Mouse (Mus musculus) embryonic facial prominence, embryonic 13.5 days (tissue): Measurements from ENCODE around the gene Cpb1. TPM values are rescaled to one million over a fixed set of nuclear protein-coding genes. Genes with fewer than 3 reads are reported as not detected.

ENCODE experiments used
- ATAC-seq: fragments of 200-750 bp; cut with Nextera tagmentation; 2 replicates; pipeline ENCODE4 v1.8.0; 2017; ENCODE audit warnings: low read depth; ENCODE audit not compliant: insufficient number of reproducible peaks, insufficient read depth, low FRiP score, low TSS enrichment
- H3K27ac ChIP-seq: fragments of 300-500 bp; sonication (generic); 2 replicates; pipeline ENCODE4 v1.5.1; 2015; ENCODE audit warnings: moderate library complexity, mild to moderate bottlenecking, inconsistent platforms
- H3K27me3 ChIP-seq: fragments of 300-500 bp; sonication (generic); 2 replicates; pipeline ENCODE4 v1.6.1; 2015; ENCODE audit warnings: mild to moderate bottlenecking, inconsistent platforms
- H3K36me3 ChIP-seq: fragments of 300-500 bp; sonication (generic); 2 replicates; pipeline ENCODE4 v1.6.1; 2015; ENCODE audit warnings: mild to moderate bottlenecking, inconsistent platforms
- H3K4me1 ChIP-seq: fragments of 300-500 bp; sonication (generic); 2 replicates; pipeline ENCODE4 v1.6.1; 2015; ENCODE audit warnings: inconsistent platforms
- H3K4me2 ChIP-seq: fragments of 300-500 bp; sonication (generic); 2 replicates; pipeline ENCODE4 v1.6.1; 2015; ENCODE audit warnings: moderate library complexity, mild to moderate bottlenecking, inconsistent platforms
- H3K4me3 ChIP-seq: fragments of 300-500 bp; sonication (generic); 2 replicates; pipeline ENCODE4 v1.5.1; 2015; ENCODE audit warnings: mild to moderate bottlenecking, inconsistent platforms
- H3K9ac ChIP-seq: fragments of 300-500 bp; sonication (generic); 2 replicates; pipeline ENCODE4 v1.6.1; 2015; ENCODE audit warnings: mild to moderate bottlenecking, inconsistent platforms
- H3K9me3 ChIP-seq: fragments of 300-500 bp; sonication (generic); 2 replicates; pipeline ENCODE4 v1.6.1; 2016; ENCODE audit warnings: inconsistent platforms
- WGBS: fragments of 180-500 bp; shearing (Covaris S2); methylation state at CpG from one replicate; pipeline ENCODE4 v1.1.7; 2015; ENCODE audit warnings: mixed read lengths; 5-methylcytosine and 5-hydroxymethylcytosine counted together
- microRNA-seq: library from miRNA; unstranded; fragments of <30 nt; microRNA quantifications from one replicate; pipeline ENCODE4, GENCODE M21; 2016
- polyA plus RNA-seq: library from polyadenylated mRNA; unstranded; fragments of >200 nt; fragmentation: Nextera tagmentation; extraction: Ambion mirVana; gene quantifications from 2 replicates; pipeline ENCODE4 v1.2.1, GENCODE M21; 2015

The Cpb1 gene
- polyA plus RNA-seq, 1 experiment from 2014 or later = not detected

GRCm38 (mm10) chr3:20243913-20244312, 31.6 kb downstream of the Cpb1 start:
- no peak overlapping the region for H3K27ac ChIP-seq
- H3K27me3 ChIP-seq = no peaks in the 10 kb centered on the region
- H3K9ac ChIP-seq = no peak overlapping the region
- no peak overlapping the region for H3K4me2 ChIP-seq
- no peaks in the 10 kb centered on the region for H3K4me1 ChIP-seq
- H3K36me3 ChIP-seq = no peaks in the 10 kb centered on the region
- no peaks in the 10 kb centered on the region for H3K9me3 ChIP-seq
- no peak for ATAC-seq
- no peak overlapping the region for H3K4me3 ChIP-seq
- WGBS = 88% methylated on average over 1 of the region's 1 CpGs

GRCm38 (mm10) chr3:20242050-20242449, 33.5 kb downstream of the Cpb1 start, which contains the start of gene Cpa3:
TSS of gene Cpa3 (minus strand) at chr3:20242181.
- H3K4me3 ChIP-seq = no peak within 1 kb of the TSS
- 76% methylated on average over 3 of the region's 3 CpGs for WGBS
- no peak within 1 kb of the TSS for H3K4me2 ChIP-seq
- no peaks in the 10 kb centered on the region for H3K4me1 ChIP-seq
- no peaks in the 10 kb centered on the region for H3K9me3 ChIP-seq
- no peak within 1 kb of the TSS for H3K9ac ChIP-seq
- H3K27me3 ChIP-seq = no peaks in the 10 kb centered on the region
- H3K27ac ChIP-seq = no peak within 1 kb of the TSS
- no peak for ATAC-seq
- no peaks in the 10 kb centered on the region for H3K36me3 ChIP-seq

GRCm38 (mm10) chr3:20239741-20240140, 35.8 kb downstream of the Cpb1 start:
- Histone ChIP-seq H3K4me2 (no peak overlapping the region), H3K4me3 (no peak overlapping the region), H3K36me3 (no peaks in the 10 kb centered on the region), H3K27me3 (no peaks in the 10 kb centered on the region), H3K9ac (no peak overlapping the region), H3K27ac (no peak overlapping the region), H3K9me3 (no peaks in the 10 kb centered on the region), H3K4me1 (no peaks in the 10 kb centered on the region)
- 81% methylated on average over 3 of the region's 3 CpGs for WGBS
- ATAC-seq = no peak

GRCm38 (mm10) chr3:20236965-20237364, 38.6 kb downstream of the Cpb1 start:
- H3K4me3 ChIP-seq = no peak overlapping the region
- H3K4me1 ChIP-seq = no peaks in the 10 kb centered on the region
- no peaks in the 10 kb centered on the region for H3K36me3 ChIP-seq
- no peaks in the 10 kb centered on the region for H3K9me3 ChIP-seq
- H3K27ac ChIP-seq = no peak overlapping the region
- H3K4me2 ChIP-seq = no peak overlapping the region
- ATAC-seq = no peak
- no peaks in the 10 kb centered on the region for H3K27me3 ChIP-seq
- WGBS = 75% methylated on average over 1 of the region's 1 CpGs
- no peak overlapping the region for H3K9ac ChIP-seq

- Histone ChIP-seq H3K9ac (no peak overlapping the region), H3K4me1 (no peaks in the 10 kb centered on the region), H3K9me3 (no peaks in the 10 kb centered on the region), H3K27me3 (no peaks in the 10 kb centered on the region), H3K4me3 (no peak overlapping the region), H3K36me3 (no peaks in the 10 kb centered on the region), H3K4me2 (no peak overlapping the region), H3K27ac (no peak overlapping the region)
- 87% methylated on average over 1 of the region's 1 CpGs for WGBS
- ATAC-seq = no peak
Measured at GRCm38 (mm10) chr3:20229027-20229426, 46.5 kb downstream of the Cpb1 start.

- no peak overlapping the region for H3K4me2 ChIP-seq
- H3K27ac ChIP-seq = no peak overlapping the region
- H3K4me1 ChIP-seq = no peaks in the 10 kb centered on the region
- no peaks in the 10 kb centered on the region for H3K27me3 ChIP-seq
- ATAC-seq = no peak
- H3K9ac ChIP-seq = no peak overlapping the region
- WGBS = 72% methylated on average over 2 of the region's 2 CpGs
- no peaks in the 10 kb centered on the region for H3K36me3 ChIP-seq
- H3K4me3 ChIP-seq = no peak overlapping the region
- no peaks in the 10 kb centered on the region for H3K9me3 ChIP-seq
Measured at GRCm38 (mm10) chr3:20225429-20225828, 50.1 kb downstream of the Cpb1 start.

- no peak overlapping the region for H3K27ac ChIP-seq
- no peak overlapping the region for H3K4me3 ChIP-seq
- no peaks in the 10 kb centered on the region for H3K4me1 ChIP-seq
- ATAC-seq = no peak
- no peaks in the 10 kb centered on the region for H3K27me3 ChIP-seq
- 89% methylated on average over 9 of the region's 9 CpGs for WGBS
- no peak overlapping the region for H3K9ac ChIP-seq
- no peaks in the 10 kb centered on the region for H3K36me3 ChIP-seq
- no peak overlapping the region for H3K4me2 ChIP-seq
- no peaks in the 10 kb centered on the region for H3K9me3 ChIP-seq
Measured at GRCm38 (mm10) chr3:20222926-20223698, 52.4 kb downstream of the Cpb1 start.

- Histone ChIP-seq H3K27me3 (no peaks in the 10 kb centered on the region), H3K36me3 (no peaks in the 10 kb centered on the region), H3K9me3 (no peaks in the 10 kb centered on the region), H3K27ac (no peak overlapping the region), H3K4me2 (no peak overlapping the region), H3K4me1 (no peaks in the 10 kb centered on the region), H3K9ac (no peak overlapping the region), H3K4me3 (no peak overlapping the region)
- 57% methylated on average over 3 of the region's 3 CpGs for WGBS
- no peak for ATAC-seq
Measured at GRCm38 (mm10) chr3:20222136-20222535, 53.4 kb downstream of the Cpb1 start.

- Histone ChIP-seq H3K9ac (no peak overlapping the region), H3K4me1 (no peaks in the 10 kb centered on the region), H3K4me2 (no peak overlapping the region), H3K27me3 (no peaks in the 10 kb centered on the region), H3K9me3 (no peaks in the 10 kb centered on the region), H3K36me3 (no peaks in the 10 kb centered on the region), H3K4me3 (no peak overlapping the region), H3K27ac (no peak overlapping the region)
- WGBS = 24% methylated on average over 6 of the region's 6 CpGs
- no peak for ATAC-seq
Measured at GRCm38 (mm10) chr3:20198869-20199268, 76.7 kb downstream of the Cpb1 start.

Small RNAs within 50 kb of the gene (microRNA-seq; reads per million reads assigned to microRNA genes)
- not detected for gene Mir7007

Other genes with a start within 250 kb of the Cpb1 start
- gene Hps3, start 240.4 kb downstream of the Cpb1 start, polyA plus RNA-seq = 9.7 and 11.0 TPM in 2 replicates
- 15.7 and 17.2 TPM in 2 replicates for gene Hltf, start 217.9 kb downstream of the Cpb1 start, polyA plus RNA-seq
- 36.4 and 36.5 TPM in 2 replicates for gene Gyg, start 120.4 kb downstream of the Cpb1 start, polyA plus RNA-seq
- 19.4 and 26.4 TPM in 2 replicates for gene Cpa3, start 33.6 kb downstream of the Cpb1 start, polyA plus RNA-seq
- 0.26 TPM in 1 of 2 replicates, not detected in the other for gene Agtr1b, start 91.4 kb upstream of the Cpb1 start, polyA plus RNA-seq